Mouse (Mus musculus) olfactory bulb, adult 2 months (tissue): ENCODE measurements around the gene Lactb.

Experiments used
- CTCF ChIP-seq: fragments of 200-500 bp; IDR thresholded peaks from 2 replicates; pipeline ENCODE4 v1.5.1; 2012; ENCODE audit warnings: low read depth, mild to moderate bottlenecking, low read length, moderate library complexity; ENCODE audit not compliant: insufficient read depth
- POLR2A ChIP-seq: fragments of 200-500 bp; IDR thresholded peaks from 2 replicates; pipeline ENCODE4 v1.6.1; 2012; ENCODE audit warnings: mild to moderate bottlenecking, low read depth, low read length, moderate library complexity; ENCODE audit not compliant: insufficient read depth

DNA sequence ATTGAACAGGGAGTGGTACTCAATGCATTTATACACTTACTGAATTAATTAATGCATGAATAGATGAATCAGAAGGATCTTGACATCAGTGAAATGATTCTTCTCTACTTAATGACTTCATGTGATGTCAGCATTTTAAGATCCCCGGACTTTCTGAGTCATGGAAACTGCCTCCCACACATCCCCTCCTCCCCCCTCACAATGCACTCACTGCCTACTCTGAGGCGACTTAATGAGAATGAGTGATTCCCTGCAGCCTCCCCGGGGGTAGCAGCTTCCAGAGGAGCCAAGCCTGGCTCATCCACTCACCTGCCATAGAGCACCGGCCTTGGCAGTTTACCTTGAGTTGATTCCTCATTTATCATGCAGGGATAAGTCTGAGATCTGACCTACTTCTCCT is 27.9 kb upstream of the Lactb start:
- TF ChIP-seq CTCF, result no peak
- TF ChIP-seq POLR2A, result no peak
